Mouse (Mus musculus) cerebellum, postnatal 36 days (tissue): ENCODE data around the gene Lhfp.

ENCODE experiments used
- DNase-seq, 2 experiments: peaks; one replicate each; pipeline ENCODE4 v3.0.0; 2021 to 2022; ENCODE audit warnings: mixed read lengths in 2 of 2

Gene Lhfp

GRCm38 (mm10) chr3:53043206-53043780, 2.0 kb downstream of the Lhfp start:
- DNase-seq, result peak; percentile 47 to 53

- DNase-seq, result peak; percentile 46 to 64
These were observed 2.9 kb downstream of the Lhfp start for GRCm38 (mm10) chr3:53044238-53044637.

- peak in 1 of 2 experiments; percentile 39 for DNase-seq
These were observed 3.5 kb downstream of the Lhfp start for GRCm38 (mm10) chr3:53044682-53045299.

GRCm38 (mm10) chr3:53045697-53046096, 4.4 kb downstream of the Lhfp start:
- DNase-seq, result peak; percentile 20 to 35

GRCm38 (mm10) chr3:53046371-53046770, 5.0 kb downstream of the Lhfp start:
- peak; percentile 84 to 92 for DNase-seq

- DNase-seq, result no peak
These were observed 11.1 kb downstream of the Lhfp start for GRCm38 (mm10) chr3:53052385-53052784.

GRCm38 (mm10) chr3:53056430-53056829, 15.1 kb downstream of the Lhfp start:
- no peak for DNase-seq

GRCm38 (mm10) chr3:53059959-53060358, 18.6 kb downstream of the Lhfp start:
- DNase-seq, result no peak

- DNase-seq, result no peak
These were observed 22.3 kb downstream of the Lhfp start for GRCm38 (mm10) chr3:53063423-53064147.

GRCm38 (mm10) chr3:53065267-53066094, 24.2 kb downstream of the Lhfp start:
- DNase-seq, result no peak

GRCm38 (mm10) chr3:53066095-53066372, 24.7 kb downstream of the Lhfp start:
- no peak for DNase-seq

GRCm38 (mm10) chr3:53068399-53068798, 27.1 kb downstream of the Lhfp start:
- no peak for DNase-seq

- DNase-seq, result no peak
These were observed 32.9 kb downstream of the Lhfp start for GRCm38 (mm10) chr3:53074264-53074663.

GRCm38 (mm10) chr3:53074761-53075160, 33.4 kb downstream of the Lhfp start:
- DNase-seq, result no peak

- DNase-seq, result no peak
These were observed 39.0 kb downstream of the Lhfp start for GRCm38 (mm10) chr3:53080286-53080685.

- no peak for DNase-seq
These were observed 39.4 kb downstream of the Lhfp start for GRCm38 (mm10) chr3:53080710-53081109.

GRCm38 (mm10) chr3:53083717-53084116, 42.4 kb downstream of the Lhfp start:
- no peak for DNase-seq

GRCm38 (mm10) chr3:53084806-53085205, 43.5 kb downstream of the Lhfp start:
- no peak for DNase-seq

GRCm38 (mm10) chr3:53086481-53087155, 45.3 kb downstream of the Lhfp start:
- no peak for DNase-seq

GRCm38 (mm10) chr3:53087156-53087805, 46.0 kb downstream of the Lhfp start:
- DNase-seq, result no peak

GRCm38 (mm10) chr3:53089921-53090320, 48.6 kb downstream of the Lhfp start:
- DNase-seq, result no peak

GRCm38 (mm10) chr3:53100210-53100609, 58.9 kb downstream of the Lhfp start:
- DNase-seq, result no peak
